Mouse (Mus musculus) naive thymus-derived CD4-positive, alpha-beta T cell, adult 2 months (primary cell): ENCODE measurements around the gene Mgarp.
"Not testable (repeated sequence)": the region's sequence is repeated elsewhere in the genome, so short reads cannot be mapped to it uniquely, and the experiment has no call there.

ENCODE experiments used
- DNase-seq: peaks from one replicate; pipeline ENCODE4 v3.0.0-alpha.2; 2011; ENCODE audit warnings: low read depth

Mgarp gene

GRCm38 (mm10) chr3:51397700-51398299, 1.3 kb upstream of the Mgarp start:
- no peak for DNase-seq

- DNase-seq = no peak
Measured at GRCm38 (mm10) chr3:51395461-51396145, 935 bp downstream of the Mgarp start.

- DNase-seq = no peak
Measured at GRCm38 (mm10) chr3:51394881-51395280, 1.7 kb downstream of the Mgarp start.

DNA sequence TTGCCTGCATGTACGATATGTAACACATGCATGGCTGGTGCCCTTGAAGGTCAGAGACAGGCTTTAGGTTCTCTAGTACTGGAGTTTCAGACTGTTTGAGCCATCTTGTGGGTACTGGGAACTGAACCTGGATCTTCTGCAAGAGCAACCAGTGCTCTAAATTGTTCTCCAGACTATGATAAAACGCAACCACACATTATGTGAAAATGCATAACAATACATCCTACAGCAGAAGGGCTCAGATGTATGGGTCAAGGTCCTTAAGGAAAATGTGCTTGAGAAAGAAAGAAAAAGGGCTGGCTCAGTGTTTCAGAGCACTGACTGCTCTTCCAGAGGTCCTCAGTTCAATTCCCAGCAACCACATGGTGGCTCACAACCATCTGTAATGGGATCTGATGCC, 2.9 kb downstream of the Mgarp start:
- no peak for DNase-seq

DNA sequence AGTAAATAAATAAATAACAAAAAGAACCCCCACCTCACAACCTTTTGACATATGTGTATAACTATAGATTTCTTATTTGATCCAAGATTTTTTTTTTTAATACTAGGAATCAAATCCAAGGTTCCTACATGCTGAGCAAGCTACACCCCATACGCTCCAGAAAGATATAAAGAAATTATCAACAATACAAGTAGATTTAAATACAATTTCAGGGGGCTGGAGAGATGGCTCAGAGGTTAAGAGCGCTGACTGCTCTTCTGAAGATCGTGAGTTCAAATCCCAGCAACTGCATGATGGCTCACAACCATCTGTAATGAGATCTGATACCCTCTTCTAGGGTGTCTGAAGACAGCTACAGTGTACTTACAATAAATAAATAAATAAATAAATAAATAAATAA, 3.5 kb downstream of the Mgarp start:
- not testable (repeated sequence) for DNase-seq

DNA sequence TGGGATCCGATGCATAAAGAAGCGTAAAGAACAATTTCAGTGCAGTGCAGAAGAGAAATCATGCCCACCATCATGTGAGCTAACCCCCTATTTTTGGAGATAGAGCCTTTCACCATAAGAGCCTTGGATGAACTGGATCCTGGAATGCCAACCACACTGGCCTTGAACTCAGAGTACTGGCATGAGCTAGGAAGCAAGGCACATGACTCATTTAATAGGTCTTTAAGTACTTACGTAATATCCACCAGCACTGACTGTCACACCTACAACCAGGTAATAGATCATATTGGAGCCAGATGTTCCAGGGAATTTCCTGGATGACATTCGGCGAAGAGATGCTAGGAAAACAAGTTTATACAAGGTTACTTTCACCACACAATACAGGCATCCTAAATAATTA, 4.9 kb downstream of the Mgarp start:
- no peak for DNase-seq

DNA sequence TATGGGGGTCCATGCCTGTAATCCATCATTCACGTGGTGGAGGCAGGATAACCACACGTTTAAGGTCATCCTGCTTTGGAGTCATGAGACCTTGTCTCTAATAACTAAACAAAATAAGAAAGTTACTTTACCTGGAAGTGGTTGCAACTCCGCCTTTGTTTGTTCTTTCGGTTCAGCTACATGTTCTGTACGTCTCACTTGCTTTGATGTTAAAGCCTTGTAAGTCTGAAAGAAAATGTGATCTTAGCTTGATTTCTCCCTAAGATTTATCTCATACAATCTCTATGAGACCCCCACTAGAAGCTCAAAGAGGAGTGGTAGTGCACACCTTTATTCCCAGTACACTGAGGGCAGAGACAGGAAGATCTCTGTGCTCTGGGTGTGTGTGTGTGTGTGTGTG, 5.4 kb downstream of the Mgarp start:
- DNase-seq = peak; percentile 58

DNA sequence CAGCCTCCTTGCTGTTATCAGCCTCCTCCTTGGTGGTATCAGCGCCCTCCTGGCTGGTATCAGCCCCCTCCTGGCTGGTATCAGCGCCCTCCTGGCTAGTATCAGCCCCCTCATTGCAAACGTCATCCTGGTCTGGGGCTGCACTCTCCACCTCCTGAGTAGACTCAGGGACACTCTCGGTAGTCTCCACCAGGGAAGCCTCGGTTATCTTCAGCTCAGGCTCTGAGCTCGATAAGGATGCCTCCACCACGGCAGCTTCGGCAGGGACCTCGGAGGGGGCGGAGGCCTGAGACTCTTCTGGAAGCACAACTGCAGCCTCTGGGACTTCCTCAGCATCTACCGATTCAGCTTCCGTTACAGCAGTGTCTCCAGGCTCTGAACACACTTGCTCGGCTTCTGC, 7.6 kb downstream of the Mgarp start:
- peak; percentile 37 for DNase-seq

GRCm38 (mm10) chr3:51387868-51388381, 8.6 kb downstream of the Mgarp start:
- DNase-seq = no peak

GRCm38 (mm10) chr3:51387134-51387451, 9.4 kb downstream of the Mgarp start:
- DNase-seq = no peak

GRCm38 (mm10) chr3:51386441-51387133, 10.0 kb downstream of the Mgarp start:
- DNase-seq = no peak

GRCm38 (mm10) chr3:51383409-51383808, 13.1 kb downstream of the Mgarp start:
- DNase-seq = no peak

GRCm38 (mm10) chr3:51380660-51381014, 15.9 kb downstream of the Mgarp start:
- no peak for DNase-seq

GRCm38 (mm10) chr3:51379786-51380659, 16.5 kb downstream of the Mgarp start:
- no peak for DNase-seq

- no peak for DNase-seq
Measured at GRCm38 (mm10) chr3:51378665-51378946, 17.9 kb downstream of the Mgarp start.

DNA sequence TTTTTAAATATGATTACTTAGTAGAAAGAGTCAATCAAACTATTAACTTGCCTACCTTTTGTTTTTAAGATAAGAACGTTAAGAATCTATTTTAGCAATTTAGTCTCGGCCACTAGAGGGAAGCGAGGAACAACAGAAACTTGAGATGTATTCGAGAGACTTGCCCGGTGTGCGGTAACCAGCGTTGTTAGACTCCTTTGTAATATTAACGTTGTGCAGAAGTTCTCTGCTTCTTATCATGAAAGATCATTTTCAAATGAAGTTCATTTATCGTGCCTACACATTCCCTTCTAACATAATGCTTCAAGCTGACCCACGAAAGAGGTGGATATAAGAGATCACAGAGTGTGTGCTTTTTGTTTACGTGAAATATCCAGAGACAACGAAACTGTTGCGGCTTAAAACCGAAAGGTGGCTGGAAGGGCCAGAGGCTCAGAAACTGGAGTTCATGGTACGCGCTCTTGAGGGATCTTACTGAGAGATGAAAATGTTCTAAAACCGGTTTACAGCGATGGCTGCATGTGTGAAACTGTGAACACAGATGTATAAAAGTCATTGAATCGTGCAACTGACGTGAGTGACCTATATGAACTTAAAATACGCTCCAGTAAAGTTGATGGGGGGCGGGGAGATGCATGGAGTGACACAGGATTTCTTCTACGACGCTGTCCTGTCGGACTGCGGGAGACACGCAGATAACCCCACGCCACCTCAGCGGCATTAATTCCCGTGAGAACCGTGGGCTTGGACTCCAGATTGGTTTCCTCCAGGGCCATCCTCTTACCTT, 18.5 kb downstream of the Mgarp start:
- peak; percentile 80 for DNase-seq

- peak; percentile 83 for DNase-seq
Measured at GRCm38 (mm10) chr3:51375307-51376265, 21.0 kb downstream of the Mgarp start.

- DNase-seq = no peak
Measured at GRCm38 (mm10) chr3:51373544-51373943, 23.0 kb downstream of the Mgarp start.

GRCm38 (mm10) chr3:51372883-51373282, 23.7 kb downstream of the Mgarp start:
- peak; percentile 60 for DNase-seq

DNA sequence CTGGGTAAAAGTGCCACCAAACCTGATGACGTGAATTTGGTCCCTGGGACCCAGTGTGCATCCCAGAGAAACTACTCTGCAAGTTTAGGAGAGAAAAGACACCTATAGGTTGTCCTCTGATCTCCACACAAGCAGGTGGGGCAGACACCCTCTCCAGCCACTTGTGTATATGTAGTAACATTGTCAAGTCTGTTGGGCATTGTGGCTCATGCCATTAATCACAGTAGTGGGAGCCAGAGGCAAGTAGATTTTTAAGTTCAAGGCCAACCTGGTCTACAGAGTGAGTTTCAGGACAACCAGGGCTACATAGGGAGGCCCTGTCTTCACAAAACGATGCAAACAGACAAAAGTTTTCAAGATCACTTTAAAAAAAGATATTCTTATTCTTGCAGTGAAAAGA, 24.7 kb downstream of the Mgarp start:
- no peak for DNase-seq

DNA sequence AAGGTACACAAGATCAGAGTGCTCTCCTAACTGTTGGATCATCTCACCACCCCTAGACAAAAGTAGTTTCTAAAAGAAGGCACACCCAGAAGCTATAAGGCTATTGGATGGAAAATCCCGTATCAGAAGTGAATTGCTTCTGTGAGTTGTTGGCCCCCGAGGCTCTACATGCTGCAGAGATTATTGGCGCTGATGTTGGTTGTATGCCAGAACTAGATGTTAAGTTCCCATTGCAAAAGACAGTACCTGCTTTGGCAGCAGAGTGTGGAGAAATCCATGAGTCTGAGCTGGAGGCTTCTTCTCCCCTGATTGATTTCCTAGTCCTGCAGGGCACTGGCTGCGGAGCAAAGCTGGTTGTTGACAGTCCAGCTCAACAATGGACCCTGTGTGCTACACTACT, 28.5 kb downstream of the Mgarp start:
- DNase-seq = no peak
